Mouse (Mus musculus) telencephalon, adult 2 months (tissue): ENCODE measurements around the gene Mettl7a1.
"Not testable (repeated sequence)": the region's sequence is repeated elsewhere in the genome, so short reads cannot be mapped to it uniquely, and the experiment has no call there.

Experiments used
- DNase-seq: peaks from one replicate; pipeline ENCODE4 v3.0.0-alpha.2; 2011; ENCODE audit warnings: low read depth, low spot score

The Mettl7a1 gene

GRCm38 (mm10) chr15:100304019-100304991 is at the start of gene Mettl7a1:
Mettl7a1 (plus strand) TSS chr15:100304140.
- DNase-seq, result peak; percentile 81

GRCm38 (mm10) chr15:100256386-100256785 is 47.6 kb upstream of the Mettl7a1 start:
- no peak for DNase-seq

- no peak for DNase-seq
These were observed 46.6 kb upstream of the Mettl7a1 start for GRCm38 (mm10) chr15:100257305-100257704.

GRCm38 (mm10) chr15:100258646-100259425 is 45.1 kb upstream of the Mettl7a1 start:
- DNase-seq, result no peak

- not testable (repeated sequence) for DNase-seq
These were observed 43.6 kb upstream of the Mettl7a1 start for GRCm38 (mm10) chr15:100260351-100260750.

GRCm38 (mm10) chr15:100263246-100263905 is 40.6 kb upstream of the Mettl7a1 start:
- peak; percentile 31 for DNase-seq

- DNase-seq, result no peak
These were observed 38.2 kb upstream of the Mettl7a1 start for GRCm38 (mm10) chr15:100265586-100266325.

- DNase-seq, result no peak
These were observed 35.0 kb upstream of the Mettl7a1 start for GRCm38 (mm10) chr15:100268916-100269315.

- DNase-seq, result no peak
These were observed 34.2 kb upstream of the Mettl7a1 start for GRCm38 (mm10) chr15:100269776-100270175.

GRCm38 (mm10) chr15:100270609-100271008 is 33.3 kb upstream of the Mettl7a1 start:
- not testable (repeated sequence) for DNase-seq

GRCm38 (mm10) chr15:100271411-100271810 is 32.5 kb upstream of the Mettl7a1 start:
- no peak for DNase-seq

GRCm38 (mm10) chr15:100273791-100274308 is 30.1 kb upstream of the Mettl7a1 start:
- not testable (repeated sequence) for DNase-seq

- no peak for DNase-seq
These were observed 29.0 kb upstream of the Mettl7a1 start for GRCm38 (mm10) chr15:100274790-100275559.

GRCm38 (mm10) chr15:100276403-100276802 is 27.5 kb upstream of the Mettl7a1 start:
- no peak for DNase-seq

GRCm38 (mm10) chr15:100277586-100277985 is 26.4 kb upstream of the Mettl7a1 start:
- DNase-seq, result no peak

- no peak for DNase-seq
These were observed 23.3 kb upstream of the Mettl7a1 start, which contains the start of gene Tmprss12 for GRCm38 (mm10) chr15:100280626-100281025. Tmprss12 (plus strand) TSS chr15:100280837.

GRCm38 (mm10) chr15:100288980-100289379 is 15.0 kb upstream of the Mettl7a1 start:
- DNase-seq, result no peak

GRCm38 (mm10) chr15:100290858-100291257 is 13.1 kb upstream of the Mettl7a1 start:
- peak; percentile 52 for DNase-seq

- DNase-seq, result no peak
These were observed 11.6 kb upstream of the Mettl7a1 start for GRCm38 (mm10) chr15:100292326-100292725.

GRCm38 (mm10) chr15:100297856-100298255 is 6.1 kb upstream of the Mettl7a1 start:
- DNase-seq, result no peak
